13 mouse cellular contexts compared by ENCODE assay signal in genomic region chr12:109918901-109919300, GRCm38 (mm10).
"Had no signal": no experiment of that assay in that cellular context is flagged by ENCODE, and none has a peak within 500 bp of the region (broad histone marks: within the 10 kb centered on the region; RNA-seq: fewer than 3 reads in every experiment).

No protein-coding gene starts in this region.

- H3K9me3 ChIP-seq: hindbrain, embryonic 13.5 days; limb, embryonic 13.5 days; midbrain, embryonic 13.5 days; neural tube, embryonic 13.5 days had no signal

- H3K4me1 ChIP-seq: midbrain, embryonic 13.5 days had no signal

- H3K27ac ChIP-seq: hindbrain, embryonic 13.5 days; hindbrain, postnatal 0 days; layer of hippocampus, adult 2 months; limb, embryonic 13.5 days; liver, embryonic 14.5 days; midbrain, embryonic 13.5 days; neural tube, embryonic 13.5 days; stomach, postnatal 0 days had no signal

- ATAC-seq: hindbrain, postnatal 0 days; midbrain, embryonic 13.5 days had no signal

- H3K9ac ChIP-seq: hindbrain, embryonic 13.5 days; limb, embryonic 13.5 days; liver, embryonic 14.5 days; midbrain, embryonic 13.5 days; neural tube, embryonic 13.5 days had no signal

- H3K4me2 ChIP-seq: hindbrain, embryonic 13.5 days; limb, embryonic 13.5 days; midbrain, embryonic 13.5 days; neural tube, embryonic 13.5 days had no signal

- DNase-seq: lung, adult 18-20 months; right cerebral cortex, adult 18-20 months; right cerebral cortex, postnatal 25 days; thymus, postnatal 4 days had no signal

- H3K27me3 ChIP-seq: hindbrain, embryonic 13.5 days; limb, embryonic 13.5 days; midbrain, embryonic 13.5 days; neural tube, embryonic 13.5 days had no signal

- H3K4me3 ChIP-seq: hindbrain, embryonic 13.5 days; layer of hippocampus, adult 2 months; limb, embryonic 13.5 days; midbrain, embryonic 13.5 days; myocyte; neural tube, embryonic 13.5 days had no signal

- H3K36me3 ChIP-seq: hindbrain, embryonic 13.5 days; limb, embryonic 13.5 days; midbrain, embryonic 13.5 days; neural tube, embryonic 13.5 days had no signal
